Comparison of ENCODE assay signal across 1 mouse cellular context in genomic region chr1:136345454-136346372, GRCm38 (mm10).
TF ChIP-seq lines count a peak whose summit lies in the region.

Camsap2 (minus strand) TSS chr1:136346104.

TF ChIP-seq in CH12.LX, 34 proteins besides CTCF, POLR2A, EP300 and RAD21 (continued from another document):
- TF ChIP-seq ZKSCAN1 (IDR thresholded peaks at IDR 0.05; ENCODE audit: borderline replicate concordance, low read depth, low read length): no peak
- TF ChIP-seq MAZ (IDR thresholded peaks at IDR 0.05; ENCODE audit: low read depth, low read length): no peak; the same call in 1 of the 2 replicates
- TF ChIP-seq USF1 (IDR thresholded peaks at IDR 0.05; ENCODE audit: low read depth, low read length): no peak
- TF ChIP-seq NELFE (IDR thresholded peaks at IDR 0.05; ENCODE audit: low read depth, low read length): peak; percentile 92
- no peak for TF ChIP-seq RCOR1 (conservative IDR thresholded peaks at IDR 0.05; ENCODE audit: low read depth, low read length)
- TF ChIP-seq SMC3 (IDR thresholded peaks at IDR 0.05; ENCODE audit: low read depth, low read length): no peak
- TF ChIP-seq IRF4 (IDR thresholded peaks at IDR 0.05; ENCODE audit: low read depth, low read length): peak; percentile 31
- TF ChIP-seq MAX (IDR thresholded peaks at IDR 0.05; ENCODE audit: low read length): peak; percentile 90; the same call in 1 of the 2 replicates
- peak; percentile 64; the same call in 1 of the 2 replicates for TF ChIP-seq MEF2A (IDR thresholded peaks at IDR 0.05; ENCODE audit: borderline replicate concordance, low read depth, low read length)
- TF ChIP-seq CHD2 (IDR thresholded peaks at IDR 0.05; ENCODE audit: low read length): no peak; the same call in 1 of the 2 replicates
